Mouse (Mus musculus) ovary, postnatal 10 days (tissue): ENCODE measurements around the gene Sdc3.

Experiments used
- DNase-seq: peaks from one replicate; pipeline ENCODE4 v3.0.0; 2022; ENCODE audit warnings: low spot score

The Sdc3 gene

DNA sequence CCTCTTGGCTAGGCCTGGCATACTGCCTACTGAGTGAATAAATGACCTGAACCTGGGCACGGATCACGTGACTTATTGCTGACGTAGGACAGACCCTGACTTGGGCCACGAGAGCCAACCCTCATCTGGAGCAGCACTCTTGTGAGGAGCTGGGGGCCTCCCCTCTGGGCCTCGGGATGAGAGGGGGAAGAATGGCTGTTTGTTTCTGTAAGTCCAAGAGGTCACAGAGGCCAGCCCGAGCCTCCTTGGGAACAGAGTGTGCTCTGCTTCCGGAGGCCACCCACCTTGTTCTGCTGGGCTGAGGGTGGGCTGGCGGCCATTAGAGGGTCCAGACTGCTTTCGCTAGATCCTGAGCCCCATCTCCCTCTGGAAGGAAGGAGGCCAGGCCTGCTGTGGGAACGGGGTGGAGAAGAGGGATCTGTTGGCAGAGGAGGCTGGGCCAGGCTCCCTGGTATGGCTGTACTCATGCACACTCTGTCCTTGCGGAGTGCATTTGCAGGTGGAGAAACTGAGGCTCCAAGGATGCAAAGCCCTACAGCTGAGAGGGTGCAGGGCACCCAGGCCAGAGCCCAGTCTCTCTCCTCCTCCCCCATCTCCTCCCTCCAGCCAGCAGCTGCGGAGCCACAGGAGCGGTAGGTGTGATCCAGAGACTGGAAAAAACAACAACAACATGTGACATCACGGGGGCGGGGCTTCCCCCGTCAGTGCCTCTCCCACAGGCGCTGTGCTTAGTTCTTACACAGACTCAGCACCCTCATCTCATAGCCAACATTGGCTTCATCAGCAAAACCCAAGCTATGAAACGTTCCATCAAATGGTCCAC is 36.7 kb downstream of the Sdc3 start:
- DNase-seq, result no peak

DNA sequence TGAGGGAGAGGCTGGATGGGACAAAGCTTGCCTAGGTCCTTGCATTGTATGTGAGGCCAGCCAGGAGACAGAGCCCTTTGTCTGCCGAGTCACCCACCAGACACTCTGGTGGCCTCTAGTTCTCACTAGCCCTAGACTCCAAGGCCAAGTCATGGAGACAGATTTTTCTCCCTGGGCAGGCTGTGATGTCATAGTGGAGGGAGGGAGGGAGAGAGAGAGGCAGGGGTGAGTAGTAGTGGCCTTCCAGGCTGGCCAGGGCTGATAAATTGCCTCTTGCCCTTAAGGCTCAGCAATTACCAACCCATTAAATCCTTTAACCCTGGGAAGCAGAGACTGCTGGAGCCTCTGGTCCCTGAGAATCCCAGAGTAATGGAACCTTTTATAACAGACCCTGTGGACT is 41.8 kb downstream of the Sdc3 start:
- no peak for DNase-seq

DNA sequence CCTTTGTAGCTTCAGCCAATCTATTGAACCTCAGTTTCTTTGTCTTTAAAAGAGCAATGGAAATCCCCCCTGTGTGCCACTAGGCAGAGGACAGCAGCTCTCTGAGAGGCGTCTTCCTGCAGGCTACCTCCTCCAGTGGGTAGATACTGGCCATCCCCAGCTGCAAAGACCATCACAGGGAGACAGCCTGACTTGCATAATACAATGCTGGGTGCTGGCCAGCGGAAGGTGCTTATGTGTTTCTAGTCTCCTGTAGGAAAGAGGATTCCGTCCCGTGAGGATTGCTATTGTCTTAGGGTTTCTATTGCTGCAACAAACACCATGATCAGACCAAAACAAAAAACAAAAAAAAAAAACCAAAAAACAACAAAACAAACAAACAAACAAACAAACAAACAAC is 43.2 kb downstream of the Sdc3 start:
- DNase-seq, result no peak

DNA sequence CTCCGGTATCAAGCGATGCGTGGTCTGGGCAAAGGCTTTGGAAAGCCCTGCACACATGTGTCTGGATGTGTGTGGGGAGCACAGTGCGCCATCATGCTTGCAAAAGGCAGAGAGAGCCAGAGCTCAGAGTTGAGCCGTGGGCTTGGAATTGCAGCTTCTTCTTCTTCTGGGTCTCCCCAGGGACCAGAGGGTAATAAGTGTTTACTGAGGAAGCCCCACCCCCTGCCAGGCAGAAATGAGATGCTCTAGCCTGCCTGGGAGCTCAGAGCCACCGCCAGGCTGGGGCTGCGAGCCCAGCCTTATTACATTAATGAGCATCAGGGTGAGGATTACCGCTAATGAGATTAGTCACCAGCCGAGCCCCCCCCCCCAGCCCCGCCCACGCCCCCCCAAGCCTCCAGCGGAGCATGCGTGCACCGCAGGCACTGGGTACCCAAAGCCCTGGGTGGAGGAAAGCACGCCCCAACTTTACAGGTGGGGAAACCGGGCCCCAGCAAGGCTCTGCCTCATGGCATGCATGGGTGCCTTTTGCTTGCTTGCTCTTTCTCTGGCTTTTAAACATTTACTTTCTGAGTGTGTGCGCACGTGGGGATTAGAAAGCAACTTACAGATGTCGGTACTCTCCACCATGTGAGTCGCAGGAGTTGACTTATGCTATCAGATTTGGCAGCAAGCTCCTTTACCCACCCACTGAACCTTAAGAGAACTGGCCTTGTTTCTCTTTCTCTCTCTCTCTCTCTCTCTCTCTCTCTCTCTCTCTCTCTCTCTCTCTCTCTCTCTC is 44.1 kb downstream of the Sdc3 start:
- no peak for DNase-seq

DNA sequence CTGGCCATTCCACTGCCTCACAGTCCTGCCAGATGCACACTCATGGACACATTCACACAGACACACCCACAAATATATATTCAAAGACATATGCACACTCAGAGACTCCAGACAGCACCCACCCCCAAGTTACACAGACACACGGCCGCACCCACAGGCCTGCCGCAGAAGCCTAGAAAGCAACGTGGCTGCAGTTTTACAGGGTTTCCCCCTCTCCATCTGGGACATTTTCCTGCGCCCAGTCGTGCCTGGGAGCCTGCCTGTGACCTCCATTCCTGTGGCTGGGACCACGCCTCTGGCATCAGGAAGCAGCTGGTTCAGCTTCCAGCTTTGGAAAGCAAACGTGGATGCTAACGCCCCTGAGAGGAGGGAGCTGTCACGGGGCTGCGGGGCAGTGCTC is 46.2 kb downstream of the Sdc3 start:
- DNase-seq, result no peak

DNA sequence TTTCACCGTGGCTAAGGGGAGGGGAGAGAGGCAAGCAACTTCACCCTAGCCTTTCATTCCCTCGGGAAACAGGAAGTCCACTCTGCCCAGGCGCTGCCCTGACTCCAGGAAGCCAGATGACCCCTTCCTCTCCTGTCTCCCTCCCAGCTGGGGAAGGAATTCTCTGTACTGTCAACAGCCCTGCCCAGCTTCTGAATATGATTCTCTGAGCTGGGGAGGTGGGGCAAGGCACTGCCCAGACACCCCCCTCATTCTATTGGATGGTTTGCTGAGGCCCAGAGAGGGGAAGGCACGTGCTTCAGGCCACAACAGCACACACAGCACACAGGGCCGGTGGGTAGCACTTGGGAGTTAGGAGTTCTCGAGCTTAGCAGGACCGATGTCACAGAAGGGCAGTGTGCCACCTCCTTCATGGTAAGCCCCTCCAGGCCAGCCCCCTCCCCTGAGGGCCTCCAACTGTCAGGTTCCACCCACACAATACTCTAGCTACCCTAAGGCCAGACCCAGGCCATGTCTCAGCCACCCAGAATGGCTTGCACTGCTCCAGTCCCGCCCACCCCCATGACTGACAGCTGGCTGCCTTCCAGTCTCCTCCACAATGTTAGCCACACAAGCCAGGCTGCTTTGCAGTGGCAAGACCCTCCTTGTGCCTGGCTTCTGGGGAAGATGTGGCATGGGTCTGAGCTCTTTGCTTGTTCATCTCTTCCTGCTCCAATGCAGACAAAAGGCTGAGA is 48.9 kb downstream of the Sdc3 start:
- no peak for DNase-seq

DNA sequence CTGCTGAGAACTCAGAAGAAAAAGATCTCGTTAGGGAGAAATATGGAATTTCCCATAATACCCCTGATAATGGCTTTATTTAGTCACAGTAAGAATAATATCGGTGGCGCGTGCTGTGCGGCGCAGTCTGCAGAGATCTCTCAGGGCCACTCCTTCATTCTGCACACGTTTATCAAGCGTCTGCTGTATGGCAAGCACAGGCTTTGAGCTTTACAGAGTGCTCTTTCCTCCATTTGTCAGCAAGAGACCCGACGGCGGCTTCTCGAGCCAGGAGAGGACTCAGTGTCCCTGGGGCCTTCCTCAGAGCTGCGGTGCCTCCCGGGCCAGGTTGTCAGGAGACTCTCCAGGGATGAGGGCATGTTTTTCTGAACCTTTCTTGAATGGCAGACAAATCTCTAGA is 56.5 kb downstream of the Sdc3 start:
- DNase-seq, result no peak

DNA sequence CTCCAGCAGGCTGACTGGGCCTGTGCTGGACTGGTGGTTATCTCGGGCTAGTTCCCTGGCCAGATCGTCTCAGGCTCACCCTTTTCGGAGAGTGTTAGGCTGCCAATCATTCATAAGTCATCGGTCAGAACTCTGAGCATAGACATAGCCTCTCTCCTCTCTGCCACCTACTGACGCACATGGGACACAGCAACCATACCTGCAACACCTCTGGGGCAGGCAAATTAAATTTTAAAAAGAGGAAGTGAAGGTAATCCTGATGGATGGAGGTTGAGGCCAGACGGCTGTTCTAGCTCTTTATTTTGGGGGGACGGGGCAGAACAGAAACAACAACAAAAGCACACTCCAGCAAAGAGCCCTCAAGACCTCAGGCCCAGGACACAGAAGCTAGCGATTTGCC is 65.3 kb downstream of the Sdc3 start:
- no peak for DNase-seq

DNA sequence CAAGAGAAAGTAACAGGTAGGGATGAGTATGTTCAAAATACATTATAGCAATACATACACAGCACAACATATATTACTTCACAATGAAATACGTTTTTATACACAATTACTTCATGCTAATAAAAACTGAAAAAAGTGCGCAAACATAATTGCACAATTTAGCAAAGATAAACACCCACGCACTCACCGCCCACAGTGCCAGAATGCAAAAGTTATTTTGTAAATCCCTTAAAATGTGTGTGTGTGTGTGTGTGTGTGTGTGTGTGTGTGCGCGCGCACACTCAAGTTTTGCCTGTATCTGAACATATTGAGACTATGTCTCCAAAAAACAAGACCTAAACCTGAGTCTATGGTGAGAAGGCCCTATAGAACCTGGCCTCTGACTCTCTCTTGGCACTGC is 66.5 kb downstream of the Sdc3 start:
- DNase-seq, result no peak

DNA sequence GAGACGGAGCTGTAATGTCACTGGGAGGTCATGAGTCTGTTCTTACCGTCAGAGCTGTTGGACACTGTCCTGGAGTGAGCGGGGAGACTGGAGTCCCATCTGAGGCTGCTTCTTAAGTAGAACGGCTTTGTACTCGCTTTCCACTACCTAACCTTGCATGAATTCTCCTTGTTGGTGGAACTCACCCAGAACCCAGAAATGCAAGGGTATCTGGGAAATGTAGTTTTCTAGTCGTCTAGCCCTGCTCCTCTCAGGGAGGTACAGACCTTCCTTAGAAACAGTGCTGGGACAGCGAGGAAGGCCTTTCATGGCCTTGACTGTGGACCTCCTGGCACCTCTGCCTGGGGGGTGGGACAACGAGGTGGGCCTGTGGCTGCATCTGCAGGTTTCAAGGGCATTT is 67.1 kb downstream of the Sdc3 start:
- DNase-seq, result no peak

DNA sequence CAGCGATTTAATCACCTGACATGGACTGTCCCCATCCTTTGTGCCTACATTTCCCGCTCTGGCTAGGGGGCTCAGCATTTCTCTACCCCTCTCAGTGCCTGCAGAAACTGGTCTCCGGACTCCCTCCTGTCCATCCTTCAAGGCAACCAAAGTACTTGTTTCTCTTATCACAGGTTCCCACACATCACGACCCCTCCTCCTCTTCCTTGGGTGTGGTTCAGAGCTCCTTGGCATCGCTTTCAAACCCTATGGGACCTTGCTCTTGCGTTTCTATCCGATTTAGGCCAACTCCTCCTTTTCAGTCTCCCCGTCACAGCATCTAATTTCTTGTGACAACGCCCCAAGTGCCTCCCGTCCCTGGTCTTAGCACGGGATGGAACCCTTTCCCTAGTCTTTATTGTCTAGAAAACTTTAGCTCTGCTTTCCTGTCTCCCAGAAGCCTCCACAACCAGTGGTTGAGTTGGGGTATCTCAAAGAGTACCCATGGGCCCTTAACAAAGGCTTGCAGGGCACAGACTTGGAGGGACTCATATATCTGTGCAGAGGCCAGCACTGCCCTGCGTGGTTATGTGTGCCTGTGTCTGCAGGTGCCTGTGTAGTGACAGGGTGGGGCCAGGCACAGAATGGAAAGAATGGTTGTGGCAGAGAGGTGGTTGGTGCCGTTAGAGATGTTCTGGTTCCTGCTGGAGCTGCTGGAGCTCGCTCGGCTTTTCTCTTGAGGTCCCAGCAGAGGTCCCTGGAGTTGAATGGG is 68.7 kb downstream of the Sdc3 start:
- DNase-seq, result no peak

DNA sequence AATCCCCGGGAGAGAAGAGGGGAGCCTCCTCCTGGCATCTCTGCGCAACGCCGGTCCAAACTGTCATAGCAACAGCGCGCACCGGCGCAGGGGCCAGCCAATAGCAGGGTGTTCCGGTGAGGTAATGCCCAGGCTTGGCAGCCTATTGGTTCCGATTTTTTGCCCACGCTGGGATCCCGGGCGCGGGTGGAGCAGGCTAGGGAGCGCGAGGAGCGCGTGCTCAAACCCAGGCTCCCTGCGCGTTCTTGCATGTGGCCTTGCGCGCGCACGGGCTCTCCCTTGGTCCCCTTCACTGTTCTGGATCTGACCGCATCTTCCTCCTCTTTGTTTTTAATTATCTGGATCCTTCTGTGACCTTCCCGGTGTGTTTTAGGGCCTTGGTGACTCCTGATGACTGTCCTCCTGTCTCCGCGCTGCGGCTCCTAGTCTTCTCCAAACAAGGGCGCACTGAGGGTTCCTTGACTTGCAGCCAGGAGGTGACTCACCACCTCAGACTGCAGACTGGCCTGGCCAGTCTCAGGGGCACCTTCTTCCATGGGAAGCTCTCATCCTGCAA is 69.4 kb downstream of the Sdc3 start:
- peak; percentile 38 for DNase-seq

DNA sequence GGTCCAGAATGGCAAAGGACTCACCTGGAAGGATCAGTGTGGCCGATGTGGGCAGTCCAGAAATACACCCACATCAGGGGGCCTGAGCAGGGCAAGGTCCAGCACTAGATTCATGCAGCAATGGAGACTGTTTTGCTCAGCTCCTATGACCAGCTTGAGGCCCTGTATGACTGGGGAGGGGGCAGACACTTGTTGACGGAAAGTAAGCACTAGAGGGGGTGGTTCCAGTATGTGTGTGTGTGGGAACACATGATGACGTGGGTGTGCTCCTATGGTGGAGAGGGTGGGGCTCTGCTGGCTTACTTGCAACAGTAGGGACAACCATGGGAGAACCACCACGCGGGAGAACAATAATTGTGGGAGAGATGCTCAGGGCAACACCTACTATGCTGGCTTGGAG is 70.2 kb downstream of the Sdc3 start:
- no peak for DNase-seq

DNA sequence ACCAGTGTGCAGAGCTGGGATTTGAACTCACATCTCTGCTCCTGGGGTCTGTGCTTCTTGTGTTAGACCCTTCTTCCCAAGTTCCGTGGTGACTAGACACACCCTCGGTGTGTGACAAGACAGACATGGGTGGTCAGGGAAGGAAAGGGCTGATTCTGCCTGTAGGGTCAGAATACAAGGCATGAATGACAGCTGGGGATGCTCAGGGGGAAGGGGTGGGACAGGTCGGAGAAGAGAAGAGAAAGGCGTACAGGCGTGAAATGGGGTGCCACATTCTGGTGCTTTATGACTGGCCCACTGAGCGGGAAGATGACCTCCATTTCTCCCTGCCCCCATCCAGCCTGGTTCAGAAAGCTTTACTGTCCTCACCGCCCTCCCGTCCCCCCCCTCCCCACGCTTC is 73.1 kb downstream of the Sdc3 start:
- no peak for DNase-seq

DNA sequence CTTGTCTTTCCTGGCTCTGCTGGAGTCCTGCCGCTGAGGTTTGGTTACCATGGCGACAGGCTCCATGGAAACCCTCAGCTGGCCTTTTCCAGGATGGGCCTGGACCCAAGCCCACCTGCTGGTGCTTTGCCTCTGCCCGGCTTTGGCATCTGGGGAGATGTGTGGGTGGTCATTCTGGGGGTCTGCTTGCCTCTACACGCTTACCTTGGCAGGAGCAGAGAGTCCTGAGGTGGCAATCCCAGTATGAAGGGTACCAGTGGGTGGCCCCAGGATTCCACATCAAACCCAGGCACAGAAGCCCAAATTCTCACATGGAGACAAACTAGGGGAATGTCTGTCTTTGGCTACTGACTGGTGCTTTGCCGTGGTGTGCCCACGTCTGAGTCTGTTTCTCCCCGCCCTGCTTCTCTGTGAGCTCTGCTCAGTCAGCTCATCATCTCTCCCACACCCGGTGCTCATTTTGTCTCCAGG is 73.6 kb downstream of the Sdc3 start:
- no peak for DNase-seq

DNA sequence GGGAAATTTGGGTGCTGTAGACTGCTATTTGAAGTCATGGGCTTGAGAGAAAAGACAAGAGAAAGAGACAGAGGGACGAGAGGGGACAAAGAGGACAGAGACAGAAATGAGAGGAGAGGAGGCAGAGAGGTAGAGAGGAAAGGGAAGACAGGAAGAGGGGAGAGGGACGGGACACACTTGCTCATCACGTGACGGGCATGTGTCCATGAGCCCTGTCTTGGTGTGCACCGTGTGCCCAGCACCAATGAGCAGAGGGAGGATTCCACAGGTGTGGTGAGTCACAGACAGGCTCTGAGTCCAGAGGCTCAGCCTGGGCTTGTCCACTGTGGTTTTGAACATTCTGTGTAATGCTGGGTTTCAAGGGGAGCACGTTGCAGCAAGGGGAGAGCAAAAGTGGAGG is 75.6 kb downstream of the Sdc3 start:
- no peak for DNase-seq

DNA sequence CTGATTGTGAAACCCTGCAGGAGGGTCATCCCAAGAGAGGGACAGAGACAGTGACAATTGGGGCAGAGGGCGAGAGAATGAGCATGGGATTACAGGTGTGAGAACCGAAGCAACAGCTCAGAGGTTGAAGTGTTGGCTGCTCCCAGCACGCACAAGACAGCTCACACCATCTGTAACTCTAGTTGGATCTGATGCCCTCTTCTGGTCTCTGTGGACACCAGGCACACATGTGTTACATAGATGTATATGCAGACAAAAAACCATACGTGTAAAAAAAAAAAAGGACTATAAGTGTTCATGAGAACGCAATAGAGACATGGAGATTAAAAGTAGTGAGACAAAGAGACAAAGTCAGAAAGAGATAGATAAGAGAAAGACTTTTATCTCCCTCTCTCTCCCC is 76.5 kb downstream of the Sdc3 start:
- no peak for DNase-seq

DNA sequence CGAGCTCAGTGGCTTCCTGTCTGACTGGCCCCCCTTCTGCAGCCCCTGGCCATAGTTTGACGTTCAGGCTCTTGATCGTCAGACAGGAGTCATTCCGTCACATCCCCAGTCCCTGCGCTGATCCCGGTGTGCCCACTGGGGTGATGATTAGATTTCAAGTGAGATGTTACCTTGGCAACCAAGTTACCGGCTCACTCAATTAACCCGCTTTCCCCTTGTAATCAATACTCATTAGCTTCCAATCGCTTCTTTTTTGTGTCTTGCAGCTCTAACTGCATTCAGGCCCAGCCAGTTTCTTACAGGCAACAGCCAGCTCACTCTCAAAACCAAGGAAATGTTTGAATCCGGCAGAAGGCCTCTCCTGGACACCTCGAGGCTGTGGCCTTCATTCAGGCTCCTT is 80.1 kb downstream of the Sdc3 start:
- no peak for DNase-seq

DNA sequence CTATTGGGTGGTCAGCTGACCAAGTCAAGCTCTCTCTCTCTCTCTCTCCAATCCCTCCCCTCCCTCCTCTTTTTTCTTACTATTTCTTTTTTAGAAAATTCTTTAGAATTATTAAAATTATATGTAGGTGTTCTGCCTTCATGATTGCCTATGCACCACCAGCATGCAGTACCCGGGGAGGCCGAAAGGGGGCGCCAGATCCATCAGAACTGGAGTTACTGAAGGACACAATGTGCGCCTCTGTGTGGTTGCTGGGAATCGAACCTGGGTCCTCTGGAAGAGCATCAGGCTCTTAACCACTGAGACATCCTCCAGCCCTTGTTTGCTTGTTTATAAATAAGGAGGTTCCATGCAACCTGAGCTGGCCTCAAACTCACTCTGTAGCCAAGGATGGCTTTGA is 81.1 kb downstream of the Sdc3 start:
- DNase-seq, result no peak

DNA sequence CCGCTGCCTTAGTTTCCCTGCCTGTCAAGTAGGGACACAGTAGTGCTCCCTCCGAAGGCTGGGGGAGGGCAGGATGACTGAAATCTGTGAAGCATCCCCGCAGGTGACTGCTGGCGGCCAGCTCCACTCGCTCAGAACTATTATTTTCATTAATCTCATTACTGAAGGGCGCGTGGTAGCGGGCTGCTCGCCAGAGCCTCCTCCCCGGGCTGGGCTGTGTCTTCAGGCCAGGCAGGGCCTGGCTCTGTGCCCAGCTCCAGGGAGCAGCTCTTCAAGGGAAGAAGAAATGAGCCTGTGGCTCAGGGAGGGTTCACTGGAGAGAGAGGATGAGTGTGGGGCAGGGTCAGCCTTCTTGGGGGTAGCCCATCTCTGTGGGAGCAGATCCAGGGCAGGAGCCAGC is 82.3 kb downstream of the Sdc3 start:
- DNase-seq, result peak; percentile 61
